Mouse (Mus musculus): ENCODE results near the gene Bmpr2. TPM values are rescaled to one million over a fixed set of nuclear protein-coding genes. Genes with fewer than 3 reads are reported as not detected.
A peak's percentile ranks its signal among the peaks of the same experiment; 100 is the strongest.
"Not testable (repeated sequence)": the region's sequence is repeated elsewhere in the genome, so short reads cannot be mapped to it uniquely, and the experiment has no call there.

Gene Bmpr2
- 0.88 and 0.90 TPM in 2 replicates for polyA plus RNA-seq (2015; fragmentation: Nextera tagmentation; extraction: Ambion mirVana)

DNA sequence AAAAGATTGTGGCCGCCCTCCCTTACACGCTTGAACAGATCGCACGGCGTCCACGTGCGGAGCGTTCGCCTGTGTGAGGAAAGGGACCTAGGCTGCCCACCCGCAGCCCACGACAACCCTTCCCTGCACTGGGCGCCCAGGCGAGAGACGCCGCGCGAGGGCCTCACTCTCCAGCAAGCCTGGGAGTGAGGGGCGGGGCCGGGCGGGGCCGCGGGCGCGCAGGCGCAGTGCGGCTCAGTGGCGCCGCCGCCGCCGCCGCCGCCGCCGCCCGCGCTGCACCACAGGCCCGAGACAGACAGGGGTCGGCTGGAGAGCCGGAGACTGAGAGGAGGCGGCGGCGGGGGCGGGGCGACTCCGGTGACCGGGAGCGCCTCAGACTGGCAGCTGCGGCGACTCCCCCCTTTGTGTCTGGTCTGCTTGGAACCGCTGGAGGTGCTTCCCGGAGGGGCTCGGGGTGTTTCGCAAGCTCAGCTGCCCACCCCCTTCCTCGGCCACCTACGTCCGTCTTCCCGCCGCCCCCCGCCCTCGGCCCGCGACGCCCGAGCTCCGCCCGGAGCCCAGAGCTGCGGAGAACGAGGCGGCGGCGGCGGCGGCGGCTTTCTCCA is at the start of gene Bmpr2:
Gene Bmpr2, plus strand, starts transcription at position 237 of the 605 bp plus-strand sequence.
- Histone ChIP-seq H3K4me2 (peak within 1 kb of the TSS; percentile 99), H3K9ac (peak within 1 kb of the TSS; percentile 79), H3K4me1 (replicated peaks) (peaks cover 23% of the 10 kb centered on the region), H3K36me3 (replicated peaks) (no peaks in the 10 kb centered on the region), H3K27ac (replicated peaks) (peak within 1 kb of the TSS; percentile 85), H3K4me3 (replicated peaks) (peak within 1 kb of the TSS; percentile 73), H3K27me3 (peaks cover 13% of the 10 kb centered on the region), H3K9me3 (replicated peaks) (no peaks in the 10 kb centered on the region)
- under 1% methylated on average over 51 of the region's 75 CpGs for WGBS (ENCODE audit: insufficient replicate concordance)
- ATAC-seq (ENCODE audit: insufficient read depth): peak; percentile 88

DNA sequence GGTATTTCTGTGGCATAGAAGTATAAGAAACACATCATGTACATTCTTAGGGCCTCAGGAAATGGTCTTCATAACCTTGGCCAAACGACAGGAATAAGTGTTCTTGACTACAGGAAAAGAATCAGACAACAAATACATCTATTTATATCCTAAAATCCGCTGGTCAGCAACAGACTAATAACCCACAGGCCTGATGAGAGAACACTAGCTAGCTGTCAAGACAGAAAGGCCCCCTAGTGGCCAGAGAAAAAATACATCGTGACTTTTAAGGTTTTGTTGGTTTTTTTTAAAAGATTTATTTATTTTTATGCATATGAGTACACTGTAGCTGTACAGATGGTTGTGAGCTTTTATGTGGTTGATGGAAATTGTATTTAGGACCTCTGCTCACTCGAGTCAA is 43.3 kb upstream of the Bmpr2 start:
- Histone ChIP-seq H3K36me3 (replicated peaks) (peaks cover 44% of the 10 kb centered on the region), H3K27ac (replicated peaks) (no peak overlapping the region), H3K27me3 (no peaks in the 10 kb centered on the region), H3K4me2 (no peak overlapping the region), H3K4me3 (replicated peaks) (no peak overlapping the region), H3K9me3 (replicated peaks) (no peaks in the 10 kb centered on the region), H3K4me1 (replicated peaks) (no peaks in the 10 kb centered on the region), H3K9ac (no peak overlapping the region)
- WGBS (ENCODE audit: insufficient replicate concordance): 28% methylated on average over 4 of the region's 4 CpGs
- ATAC-seq (ENCODE audit: insufficient read depth): no peak

DNA sequence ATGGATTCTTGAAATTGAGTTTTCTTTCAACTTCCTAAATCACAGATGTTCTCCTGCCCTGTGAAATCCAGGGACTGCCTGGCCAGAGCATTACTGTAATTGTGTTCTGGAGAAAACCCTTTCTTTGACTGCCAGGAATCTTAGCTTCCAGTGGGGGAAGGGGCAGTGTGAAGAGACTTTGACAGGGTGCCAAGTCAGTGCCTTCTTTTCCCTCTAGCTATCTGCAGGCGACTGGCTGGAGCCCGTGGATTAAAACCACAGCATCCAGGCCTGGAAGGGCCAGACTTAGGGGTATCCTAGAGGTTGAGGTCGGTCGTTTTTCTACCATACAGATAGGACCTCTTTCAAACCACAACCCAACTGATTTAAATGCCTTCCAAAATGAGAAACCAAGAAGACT is 37.5 kb upstream of the Bmpr2 start:
- H3K27me3 ChIP-seq: no peaks in the 10 kb centered on the region
- H3K4me1 ChIP-seq (replicated peaks): no peaks in the 10 kb centered on the region
- no peak overlapping the region for H3K4me3 ChIP-seq (replicated peaks)
- 55% methylated on average over 4 of the region's 4 CpGs for WGBS (ENCODE audit: insufficient replicate concordance)
- H3K36me3 ChIP-seq (replicated peaks): peaks cover 6% of the 10 kb centered on the region; the same call in 1 of the 2 replicates
- no peak overlapping the region for H3K9ac ChIP-seq
- H3K9me3 ChIP-seq (replicated peaks): no peaks in the 10 kb centered on the region
- no peak for ATAC-seq (ENCODE audit: insufficient read depth)
- H3K4me2 ChIP-seq: no peak overlapping the region
- H3K27ac ChIP-seq (replicated peaks): no peak overlapping the region

DNA sequence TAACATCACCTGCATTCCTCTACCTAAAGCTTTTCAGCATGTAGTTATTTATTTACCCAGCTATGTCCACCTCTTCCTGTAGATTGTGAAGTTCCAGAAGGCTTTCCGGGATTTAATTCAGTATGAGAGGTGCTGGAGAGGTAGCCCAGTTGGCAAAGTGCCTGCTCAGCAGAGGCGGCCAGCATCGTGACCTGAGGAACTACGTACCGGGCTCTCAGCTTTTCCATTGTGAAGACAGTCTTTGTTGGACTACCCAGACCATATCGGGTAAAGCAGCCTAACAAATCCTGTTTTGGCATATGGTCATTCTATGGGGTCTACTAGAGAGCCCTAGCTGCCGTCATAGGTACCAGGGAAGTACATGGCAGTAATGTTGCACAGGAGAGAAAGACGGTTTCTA is 33.1 kb upstream of the Bmpr2 start:
- Histone ChIP-seq H3K4me3 (replicated peaks) (no peak overlapping the region), H3K4me2 (no peak overlapping the region), H3K4me1 (replicated peaks) (no peaks in the 10 kb centered on the region), H3K27ac (replicated peaks) (no peak overlapping the region), H3K36me3 (replicated peaks) (no peaks in the 10 kb centered on the region), H3K27me3 (no peaks in the 10 kb centered on the region), H3K9ac (no peak overlapping the region), H3K9me3 (replicated peaks) (no peaks in the 10 kb centered on the region)
- 78% methylated on average over 8 of the region's 8 CpGs for WGBS (ENCODE audit: insufficient replicate concordance)
- no peak for ATAC-seq (ENCODE audit: insufficient read depth)

DNA sequence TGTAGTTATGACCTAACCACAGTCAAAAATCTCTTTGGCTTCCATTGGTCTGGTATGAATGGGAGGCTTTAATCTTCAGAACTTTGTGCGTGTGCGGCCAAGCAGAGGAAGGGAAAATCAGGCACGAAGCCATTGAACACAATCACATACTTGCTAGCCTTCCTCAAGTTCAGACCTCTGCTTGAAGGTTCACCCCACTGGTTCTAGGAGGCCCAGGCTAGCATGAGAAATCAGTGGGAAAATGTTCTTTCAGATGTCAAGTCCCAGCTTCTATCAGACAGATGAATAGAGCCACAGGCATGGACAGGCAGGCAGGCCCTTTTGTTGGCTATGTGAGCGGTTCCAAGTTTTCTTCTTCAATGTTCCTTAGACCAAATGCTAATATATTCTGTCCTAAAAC is 32.5 kb upstream of the Bmpr2 start:
- H3K4me2 ChIP-seq: no peak overlapping the region
- no peaks in the 10 kb centered on the region for H3K4me1 ChIP-seq (replicated peaks)
- no peak overlapping the region for H3K4me3 ChIP-seq (replicated peaks)
- H3K9ac ChIP-seq: no peak overlapping the region
- no peaks in the 10 kb centered on the region for H3K27me3 ChIP-seq
- WGBS (ENCODE audit: insufficient replicate concordance): 76% methylated on average over 4 of the region's 4 CpGs
- no peaks in the 10 kb centered on the region for H3K36me3 ChIP-seq (replicated peaks)
- no peaks in the 10 kb centered on the region for H3K9me3 ChIP-seq (replicated peaks)
- no peak overlapping the region for H3K27ac ChIP-seq (replicated peaks)
- no peak for ATAC-seq (ENCODE audit: insufficient read depth)

DNA sequence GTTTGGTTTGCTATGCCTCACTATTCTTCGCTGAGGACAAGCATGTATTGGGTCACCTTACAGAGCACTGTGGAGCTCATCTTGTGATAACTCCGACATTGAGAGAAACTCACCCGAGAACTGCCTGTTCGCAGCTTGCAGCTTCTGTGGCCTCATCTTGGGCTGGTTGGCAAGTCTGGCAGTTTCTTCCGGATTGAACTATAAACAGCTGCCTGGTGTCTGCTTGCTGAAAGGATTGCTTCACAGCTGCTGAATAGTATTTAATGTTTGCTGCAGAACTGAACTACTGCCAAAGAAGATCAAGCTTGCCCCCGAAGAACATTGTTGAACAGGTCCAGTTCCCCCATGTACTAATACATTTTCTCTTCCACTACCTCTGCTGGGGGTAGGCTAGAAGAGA is 29.1 kb upstream of the Bmpr2 start:
- ATAC-seq (ENCODE audit: insufficient read depth): no peak
- Histone ChIP-seq H3K27ac (replicated peaks) (no peak overlapping the region), H3K9me3 (replicated peaks) (no peaks in the 10 kb centered on the region), H3K27me3 (no peaks in the 10 kb centered on the region), H3K4me1 (replicated peaks) (peaks cover 2% of the 10 kb centered on the region), H3K4me3 (replicated peaks) (no peak overlapping the region), H3K4me2 (no peak overlapping the region), H3K36me3 (replicated peaks) (no peaks in the 10 kb centered on the region), H3K9ac (no peak overlapping the region)
- 52% methylated on average over 6 of the region's 6 CpGs for WGBS (ENCODE audit: insufficient replicate concordance)

DNA sequence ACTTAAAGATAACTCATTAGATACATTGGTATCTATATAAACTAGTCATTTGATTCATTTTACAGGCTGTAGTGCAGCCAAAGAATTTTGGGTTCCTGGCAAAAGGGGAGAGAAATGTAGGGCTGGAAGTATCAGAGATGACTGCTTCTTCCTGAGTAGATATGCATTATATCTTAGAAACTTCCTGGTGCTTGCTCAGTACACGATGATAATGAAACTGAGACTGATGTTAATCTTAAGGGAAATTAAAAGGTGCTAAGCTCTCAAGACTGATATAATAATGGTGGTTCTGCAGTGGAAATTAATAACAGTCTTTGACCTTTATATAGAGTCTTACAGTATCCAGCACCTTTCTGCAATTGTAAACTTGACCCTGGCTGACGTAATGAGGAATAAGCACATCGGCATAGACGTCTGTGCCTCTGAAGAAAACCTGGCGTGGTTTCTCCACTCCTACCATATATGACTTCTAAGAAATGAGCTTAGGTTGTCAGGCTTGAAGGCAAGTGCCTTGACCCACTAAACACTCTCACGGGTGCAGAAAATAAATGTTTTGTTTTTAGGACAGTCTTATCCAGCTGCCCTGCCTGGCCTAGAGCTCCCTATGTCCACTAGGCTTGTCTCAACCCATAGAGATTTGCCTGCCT is 24.3 kb upstream of the Bmpr2 start:
- Histone ChIP-seq H3K4me2 (no peak overlapping the region), H3K36me3 (replicated peaks) (no peaks in the 10 kb centered on the region), H3K27ac (replicated peaks) (peak overlapping the region; percentile 57; the same call in 1 of the 2 replicates), H3K27me3 (no peaks in the 10 kb centered on the region), H3K9me3 (replicated peaks) (no peaks in the 10 kb centered on the region), H3K4me3 (replicated peaks) (no peak overlapping the region), H3K9ac (no peak overlapping the region), H3K4me1 (replicated peaks) (peaks cover 15% of the 10 kb centered on the region)
- WGBS (ENCODE audit: insufficient replicate concordance): 48% methylated on average over 6 of the region's 6 CpGs
- no peak for ATAC-seq (ENCODE audit: insufficient read depth)

DNA sequence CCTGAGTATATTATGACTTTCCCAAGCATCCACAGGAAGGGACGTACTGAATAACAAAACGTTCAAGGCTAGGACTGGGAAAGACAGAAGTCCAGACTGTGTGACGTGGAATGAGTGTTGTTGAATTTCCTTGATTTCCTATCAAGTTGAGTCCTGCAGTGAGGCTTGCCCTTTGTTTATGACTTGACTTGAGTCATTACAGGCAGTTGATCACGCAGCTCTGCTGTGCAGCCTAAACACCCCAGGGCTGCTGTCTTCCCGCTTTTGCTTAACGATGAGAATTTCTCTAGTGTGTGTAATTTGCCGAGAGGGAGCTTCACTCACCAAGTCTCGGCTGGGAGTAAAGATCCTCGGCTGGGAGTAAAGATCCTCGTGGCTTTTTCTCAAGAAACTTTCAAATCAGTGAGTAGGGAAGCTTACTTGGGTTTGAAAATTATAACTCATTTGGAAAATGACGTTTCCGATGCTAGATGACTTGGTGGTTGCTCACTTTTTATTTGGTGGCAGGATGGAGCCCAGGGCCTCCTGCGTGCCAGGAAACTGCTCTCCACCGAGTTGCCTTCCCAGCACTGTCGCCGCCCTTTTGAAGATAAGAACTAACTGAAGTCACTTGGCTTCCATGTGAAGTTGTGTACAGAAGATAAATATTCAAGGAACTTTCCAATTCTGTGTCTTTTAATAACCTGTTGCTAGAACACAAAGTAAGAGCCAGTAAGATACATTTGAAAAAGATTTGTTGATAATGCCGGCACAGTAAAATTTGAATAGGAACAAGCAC is 23.4 kb upstream of the Bmpr2 start:
- no peaks in the 10 kb centered on the region for H3K27me3 ChIP-seq
- H3K4me1 ChIP-seq (replicated peaks): peaks cover 15% of the 10 kb centered on the region
- no peak overlapping the region; the same call in 1 of the 2 replicates for H3K4me3 ChIP-seq (replicated peaks)
- H3K27ac ChIP-seq (replicated peaks): peak overlapping the region; percentile 34; the same call in 1 of the 2 replicates
- H3K36me3 ChIP-seq (replicated peaks): no peaks in the 10 kb centered on the region
- 0 out of 2 replicates have a peak, but pooled peaks have one; percentile 37 for ATAC-seq (ENCODE audit: insufficient read depth)
- 41% methylated on average over 17 of the region's 17 CpGs for WGBS (ENCODE audit: insufficient replicate concordance)
- peak overlapping the region; percentile 30; the same call in 1 of the 2 replicates for H3K4me2 ChIP-seq
- no peaks in the 10 kb centered on the region for H3K9me3 ChIP-seq (replicated peaks)
- H3K9ac ChIP-seq: no peak overlapping the region

DNA sequence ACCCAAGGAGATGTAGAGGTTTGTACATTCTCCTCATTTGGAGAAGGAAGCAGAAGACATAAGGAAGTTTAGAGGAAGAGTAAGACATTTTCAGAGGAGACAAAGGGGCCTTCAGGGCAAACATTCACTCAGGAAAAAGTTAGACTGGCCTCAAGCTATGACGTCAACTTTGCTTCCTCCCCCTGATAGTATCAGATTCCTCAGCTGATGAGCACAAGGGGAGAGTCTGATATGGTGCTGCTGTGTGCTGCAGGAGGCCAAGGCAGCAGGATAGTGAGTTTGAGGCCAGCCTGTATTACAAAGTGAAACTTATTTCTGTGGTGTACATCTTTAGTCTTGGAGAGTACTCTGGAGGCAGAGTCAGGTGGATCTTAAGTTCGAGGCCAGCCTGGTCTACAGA is 14.2 kb upstream of the Bmpr2 start:
- no peaks in the 10 kb centered on the region for H3K9me3 ChIP-seq (replicated peaks)
- H3K4me2 ChIP-seq: no peak overlapping the region
- ATAC-seq (ENCODE audit: insufficient read depth): no peak
- no peak overlapping the region for H3K9ac ChIP-seq
- no peak overlapping the region for H3K4me3 ChIP-seq (replicated peaks)
- 39% methylated on average over 2 of the region's 2 CpGs for WGBS (ENCODE audit: insufficient replicate concordance)
- no peak overlapping the region for H3K27ac ChIP-seq (replicated peaks)
- H3K36me3 ChIP-seq (replicated peaks): no peaks in the 10 kb centered on the region
- 0 out of 2 replicates have a peak, but pooled peaks cover 6% of the 10 kb centered on the region for H3K4me1 ChIP-seq (replicated peaks)
- no peaks in the 10 kb centered on the region for H3K27me3 ChIP-seq

DNA sequence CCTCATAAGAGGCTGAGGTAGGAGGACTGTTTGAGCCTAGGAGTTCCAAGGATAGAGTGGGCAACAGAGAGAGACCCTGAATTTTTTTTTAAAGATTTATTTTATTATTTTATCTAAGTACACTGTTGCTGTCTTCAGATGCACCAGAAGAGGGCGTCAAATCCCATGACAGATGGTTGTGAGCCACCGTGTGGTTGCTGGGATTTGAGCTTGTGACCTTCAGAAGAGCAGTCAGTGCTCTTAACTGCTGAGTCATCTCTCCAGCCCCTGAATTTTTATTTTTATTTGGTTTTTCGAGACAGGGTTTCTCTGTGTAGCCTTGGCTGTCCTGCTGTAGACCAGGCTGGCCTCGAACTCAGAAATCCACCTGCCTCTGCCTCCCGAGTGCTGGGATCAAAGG is 13.5 kb upstream of the Bmpr2 start:
- H3K27ac ChIP-seq (replicated peaks); H3K4me3 ChIP-seq (replicated peaks); H3K9me3 ChIP-seq (replicated peaks); H3K36me3 ChIP-seq (replicated peaks); H3K9ac ChIP-seq; H3K27me3 ChIP-seq; ATAC-seq (ENCODE audit: insufficient read depth); H3K4me1 ChIP-seq (replicated peaks); H3K4me2 ChIP-seq: not testable (repeated sequence)
- 62% methylated on average over 5 of the region's 5 CpGs for WGBS (ENCODE audit: insufficient replicate concordance)

DNA sequence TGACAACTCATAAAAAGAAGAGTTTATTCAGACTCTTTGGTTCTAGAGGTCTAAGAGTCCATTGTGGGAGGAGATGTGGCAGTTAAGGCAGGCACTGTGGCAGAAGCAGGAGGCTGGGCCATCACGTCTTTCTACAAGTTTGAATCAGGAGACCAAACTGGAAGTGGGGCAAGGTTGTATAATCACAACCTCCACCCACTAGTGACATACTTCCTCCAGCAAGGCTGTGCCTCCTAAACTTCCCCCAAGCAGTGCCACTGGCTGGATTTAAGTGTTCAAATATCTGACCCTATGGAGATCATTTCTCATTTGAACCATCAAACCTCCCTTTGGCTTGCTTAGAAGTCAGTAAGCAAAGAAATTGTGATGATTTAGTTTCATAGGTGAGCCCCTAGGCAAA is 7.9 kb upstream of the Bmpr2 start:
- Histone ChIP-seq H3K36me3 (replicated peaks) (no peaks in the 10 kb centered on the region), H3K9ac (no peak overlapping the region), H3K27ac (replicated peaks) (no peak overlapping the region), H3K4me1 (replicated peaks) (no peaks in the 10 kb centered on the region), H3K9me3 (replicated peaks) (no peaks in the 10 kb centered on the region), H3K4me2 (no peak overlapping the region), H3K4me3 (replicated peaks) (no peak overlapping the region), H3K27me3 (no peaks in the 10 kb centered on the region)
- ATAC-seq (ENCODE audit: insufficient read depth): no peak
- 24% methylated on average over 1 of the region's 1 CpGs for WGBS (ENCODE audit: insufficient replicate concordance)
